Mouse (Mus musculus) frontal cortex, postnatal 14 days (tissue): ENCODE results near the gene Rnls.

Source experiments
- DNase-seq, 2 experiments: peaks; one replicate each; pipeline ENCODE4 v3.0.0; 2022; ENCODE audit warnings: low spot score in 2 of 2

Rnls gene

DNA sequence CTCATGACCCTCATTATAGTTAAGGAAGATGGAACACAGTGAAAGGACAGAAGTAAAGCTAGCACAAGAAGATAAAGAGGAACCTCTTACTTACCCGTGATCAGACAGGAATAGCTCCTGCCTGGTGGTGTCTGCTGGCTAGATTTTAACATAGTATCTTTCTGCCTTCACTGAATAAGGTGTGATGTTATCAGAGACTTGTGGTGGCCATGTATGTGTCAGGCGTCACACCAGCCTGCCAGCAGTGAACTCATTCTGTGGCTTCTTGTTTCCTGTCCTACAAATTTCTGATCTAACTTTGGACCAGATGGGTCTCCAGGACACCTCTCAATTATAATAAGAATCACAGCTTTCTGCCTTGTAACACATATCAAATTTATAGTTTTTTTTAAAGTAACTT lies 129.7 kb downstream of the Rnls start:
- no peak for DNase-seq

DNA sequence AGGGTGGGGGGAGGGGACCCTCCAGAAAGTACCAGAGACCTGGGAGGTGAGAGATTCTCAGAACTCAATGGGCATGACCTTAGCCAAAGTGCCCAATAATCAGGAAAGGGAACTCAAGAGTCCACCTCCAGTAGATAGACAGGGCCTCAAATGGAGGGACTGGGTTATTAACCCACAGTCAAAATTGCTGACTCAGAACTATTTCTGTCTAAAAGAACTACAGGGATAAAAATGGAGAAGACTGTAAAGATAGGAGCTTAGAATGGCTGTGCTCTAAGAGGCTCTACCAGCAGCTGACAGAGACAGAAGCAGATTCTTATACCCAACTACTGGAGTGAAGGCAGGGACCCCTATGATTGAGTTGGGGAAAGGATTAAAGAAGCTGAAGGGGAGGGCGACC lies 132.9 kb downstream of the Rnls start:
- DNase-seq, result no peak

DNA sequence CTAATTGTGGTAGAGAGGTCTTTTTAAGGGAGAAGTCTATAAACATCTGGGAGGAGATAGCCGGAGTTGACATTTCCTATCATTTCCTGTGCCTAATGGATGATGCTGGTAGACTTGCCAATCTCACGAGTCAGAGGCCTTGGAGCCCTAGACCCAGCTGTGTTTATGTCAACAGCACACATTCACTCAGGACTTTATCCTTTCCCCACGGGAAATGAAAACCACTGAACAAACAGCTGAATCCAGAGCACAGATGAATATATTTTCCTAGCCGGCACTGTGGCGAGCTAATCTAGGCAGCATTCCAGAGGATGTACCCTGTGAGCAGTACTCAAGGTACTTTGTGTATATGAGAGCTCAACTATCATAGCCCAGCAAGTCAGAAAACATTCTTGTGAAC lies 138.2 kb downstream of the Rnls start:
- no peak for DNase-seq

DNA sequence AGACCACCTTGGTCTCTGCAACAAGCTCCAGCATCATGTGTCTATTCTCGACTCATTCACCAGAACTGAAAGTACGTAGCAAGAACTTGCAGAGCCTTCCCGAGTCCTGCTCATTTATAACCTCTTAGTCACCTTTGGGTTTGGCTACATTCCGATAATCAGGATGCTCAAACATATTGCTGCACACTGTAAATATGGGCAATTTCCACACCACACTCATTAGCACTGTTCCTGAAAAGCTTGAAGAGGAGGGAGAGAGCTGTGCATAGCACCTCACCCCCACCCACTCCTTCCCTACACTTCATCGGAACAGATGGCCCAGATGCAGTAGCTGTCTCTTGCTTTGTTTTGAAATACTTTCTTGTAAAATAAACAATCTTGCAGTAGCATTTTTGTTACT lies 139.9 kb downstream of the Rnls start:
- DNase-seq, result peak in 1 of 2 experiments; percentile 7

DNA sequence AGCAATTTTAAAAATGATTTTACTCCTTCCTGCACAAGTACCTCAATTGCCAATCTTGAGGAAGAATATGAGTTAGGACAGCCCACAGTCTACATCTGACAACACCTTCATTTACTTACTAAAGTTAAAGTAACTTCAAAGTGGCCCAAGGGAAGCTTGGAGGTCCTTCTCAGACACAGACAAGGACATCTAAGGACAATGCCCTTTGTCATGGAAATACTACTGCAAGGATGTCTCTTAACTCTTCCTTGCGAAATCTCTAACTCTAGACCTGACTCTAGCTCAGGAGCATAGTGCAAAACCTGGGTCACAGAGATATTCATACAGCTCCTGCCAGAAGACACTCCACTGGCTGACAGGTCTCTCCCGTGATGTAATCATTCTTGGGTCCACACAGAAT lies 147.9 kb downstream of the Rnls start:
- no peak for DNase-seq

DNA sequence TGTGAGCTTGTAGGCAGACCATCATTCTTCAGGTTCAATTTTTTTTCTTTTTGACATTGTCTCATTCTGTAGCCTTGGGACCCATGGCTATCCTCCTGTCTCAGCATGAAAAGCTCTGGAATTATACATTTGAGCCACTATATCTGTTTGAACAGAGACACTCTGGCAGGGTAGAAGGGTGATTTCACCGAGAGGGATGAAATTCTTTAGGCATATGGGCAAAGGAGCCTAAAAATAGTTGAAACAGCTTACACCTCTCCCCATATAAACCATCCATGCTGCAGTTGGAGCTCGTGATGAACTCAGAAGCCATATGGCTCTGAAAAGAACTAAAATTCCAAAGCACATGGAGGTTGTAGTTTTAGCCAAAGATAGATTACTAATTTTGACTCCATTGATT lies 151.7 kb downstream of the Rnls start:
- DNase-seq, result no peak

DNA sequence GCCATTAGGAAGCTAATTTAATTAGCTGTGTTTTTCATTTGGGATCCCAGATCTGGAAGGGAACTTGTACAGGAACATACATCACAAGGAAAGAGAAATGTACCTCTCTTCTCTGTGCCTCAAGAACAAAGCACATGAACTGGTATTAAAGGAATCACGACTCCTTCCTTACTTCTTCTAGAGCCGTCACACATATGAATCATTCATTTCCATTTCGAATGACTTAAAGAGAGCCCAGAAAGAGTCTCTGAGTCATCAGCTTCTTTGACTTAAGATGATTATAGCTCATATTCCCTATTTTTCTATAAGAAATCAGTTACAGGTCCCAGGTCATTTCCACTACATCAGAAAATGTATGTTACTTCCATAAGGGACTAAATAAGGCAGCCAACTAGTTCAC lies 159.2 kb downstream of the Rnls start:
- no peak for DNase-seq

DNA sequence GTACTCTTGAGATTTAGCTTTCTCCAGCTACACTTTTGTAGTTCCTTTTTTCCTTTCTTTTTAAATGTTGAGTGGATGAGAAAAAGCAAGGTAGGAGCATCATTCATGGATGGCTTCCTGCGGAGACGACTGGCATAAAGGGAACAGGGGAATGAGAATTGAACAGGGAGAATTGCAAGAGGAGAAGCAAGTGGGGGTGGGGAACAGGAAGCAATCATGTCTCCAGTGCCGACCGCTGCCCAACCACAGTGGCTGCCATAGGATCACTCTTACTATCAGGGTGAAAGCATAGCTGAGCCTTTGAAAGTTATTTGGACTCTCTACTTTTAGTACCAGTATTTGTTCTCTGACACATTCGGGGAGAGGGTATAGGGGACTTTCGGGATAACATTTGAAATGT lies 160.8 kb downstream of the Rnls start:
- no peak for DNase-seq

DNA sequence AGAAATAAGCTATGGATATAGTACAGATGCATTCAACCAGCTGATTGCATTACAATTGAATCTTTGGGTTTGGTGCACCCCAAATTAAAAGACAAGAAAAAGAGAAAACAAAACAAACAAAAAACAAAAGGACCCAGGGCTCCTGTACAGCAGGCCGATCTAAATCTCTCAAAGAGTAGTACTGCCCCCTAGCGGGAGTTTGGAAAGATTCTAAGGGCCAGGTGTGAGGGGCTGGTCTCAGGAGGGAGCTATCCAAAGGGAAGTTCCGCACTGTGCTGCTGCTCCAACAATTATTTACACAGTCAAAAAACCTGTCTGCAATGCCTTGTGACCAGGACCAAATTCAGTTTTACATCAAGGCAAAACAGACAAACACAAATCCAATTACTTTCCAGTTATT lies 165.1 kb downstream of the Rnls start:
- DNase-seq, result peak in 1 of 2 experiments; percentile 60

DNA sequence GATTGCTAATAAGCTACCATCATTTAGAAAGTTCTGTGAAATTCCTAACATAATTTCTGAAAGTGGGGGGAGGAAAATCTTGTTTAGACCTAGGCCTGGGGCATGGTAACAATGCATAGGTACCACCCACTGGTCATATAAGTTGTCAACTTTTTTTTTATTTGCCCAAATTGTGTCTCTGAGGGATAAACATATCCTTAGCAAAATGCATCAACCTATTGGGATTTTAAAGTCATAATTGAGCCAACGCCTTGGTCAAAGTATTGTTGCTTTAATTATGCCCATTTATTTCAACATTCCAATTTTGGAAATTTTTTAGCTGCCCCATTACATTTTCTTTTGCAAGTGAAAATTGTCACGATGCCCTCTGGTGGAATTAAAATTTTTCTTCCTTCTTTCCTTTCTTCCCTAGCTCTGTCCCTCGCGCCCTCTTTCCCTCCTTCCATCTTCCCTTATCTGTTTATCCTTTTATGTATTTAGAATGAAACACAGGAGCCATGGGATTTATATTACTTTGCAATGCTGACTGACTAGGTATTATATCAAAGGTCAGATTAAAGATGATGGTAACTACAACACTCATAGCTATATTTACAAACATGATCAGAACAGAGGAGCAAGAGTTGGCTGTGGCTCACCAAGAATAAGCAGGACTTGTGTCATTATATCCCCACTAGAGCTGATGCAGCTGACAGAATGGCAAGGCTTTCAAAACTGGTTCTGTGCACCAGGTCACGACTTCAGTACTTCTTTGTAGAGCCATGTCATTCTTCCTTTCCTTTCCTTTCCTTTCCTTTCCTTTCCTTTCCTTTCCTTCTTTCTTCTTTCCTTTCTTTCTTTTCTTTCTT lies 166.0 kb downstream of the Rnls start:
- no peak for DNase-seq

DNA sequence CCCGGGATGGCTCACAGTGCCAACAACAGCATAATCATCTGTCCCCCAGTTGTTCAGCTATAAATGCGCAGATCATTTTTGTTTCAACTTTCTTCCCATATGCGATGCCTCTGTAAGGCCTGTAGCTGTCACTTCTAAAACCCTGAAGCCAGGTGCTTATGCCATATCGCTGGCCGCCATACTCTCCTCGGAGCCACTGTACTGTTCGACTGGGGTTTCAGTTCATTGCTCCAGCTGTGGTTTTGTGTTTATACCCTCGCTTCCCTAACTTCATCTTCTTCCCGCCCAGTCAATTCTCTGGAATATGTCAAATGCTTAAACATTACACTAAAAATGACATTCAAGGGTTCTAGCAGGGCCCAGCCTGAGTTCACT lies 167.1 kb downstream of the Rnls start:
- no peak for DNase-seq

DNA sequence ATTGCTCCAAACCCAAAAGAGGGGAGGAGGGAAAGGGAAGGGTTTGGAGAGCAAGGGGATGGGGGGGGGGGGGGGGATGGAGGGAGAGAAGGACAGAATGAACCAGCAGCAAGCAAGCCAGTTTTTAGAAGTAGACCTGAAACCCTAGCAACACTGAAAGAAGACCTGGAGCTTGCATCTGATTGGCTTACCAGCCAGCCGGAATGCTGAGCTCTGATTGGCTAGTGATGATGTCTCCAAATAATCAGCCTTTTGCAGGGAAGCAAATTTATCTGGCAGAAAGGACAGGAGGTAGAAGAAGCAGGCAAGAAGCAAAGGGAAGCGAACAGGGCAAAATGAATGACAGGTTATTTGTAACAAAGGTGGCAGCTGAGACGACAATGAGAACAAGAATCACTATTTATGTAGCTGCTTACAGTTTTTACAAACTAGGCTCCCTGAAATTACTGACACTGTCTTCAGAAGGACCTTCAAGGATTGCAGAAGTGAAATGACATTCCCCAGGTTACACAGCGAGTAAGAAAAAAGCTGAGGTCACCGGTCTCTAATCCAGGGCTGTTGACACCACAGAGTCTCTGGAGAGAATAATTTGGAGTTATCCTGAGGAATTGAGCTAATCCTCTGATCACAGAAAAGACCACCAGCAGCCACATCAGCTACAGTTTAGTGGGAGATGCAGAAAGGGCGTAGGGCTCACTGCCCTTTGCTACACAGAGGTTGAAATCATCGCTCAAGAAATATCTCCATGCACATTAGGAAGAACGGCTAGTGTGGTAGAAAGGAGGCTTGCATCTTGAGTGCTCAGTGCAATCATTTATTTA lies 167.7 kb downstream of the Rnls start:
- peak; percentile 67 to 84 for DNase-seq

DNA sequence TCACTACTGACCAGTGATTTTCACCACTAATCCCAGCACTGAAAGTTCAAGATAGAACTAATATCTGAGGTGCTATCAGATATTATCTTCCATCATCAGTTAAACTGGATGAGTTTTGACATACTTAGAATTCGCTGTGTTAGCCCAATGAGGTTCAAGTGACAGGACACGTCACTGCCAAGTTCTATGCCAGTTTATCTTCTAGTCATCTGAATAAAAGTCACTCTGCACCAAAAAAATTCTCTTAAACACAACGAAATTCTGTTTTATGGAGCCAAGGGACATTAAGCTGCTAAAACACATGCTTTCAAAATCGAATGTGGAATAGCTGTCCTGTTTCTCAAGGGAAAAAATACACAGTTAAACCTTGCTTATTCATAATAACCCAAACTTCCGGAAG lies 168.3 kb downstream of the Rnls start:
- DNase-seq, result no peak

DNA sequence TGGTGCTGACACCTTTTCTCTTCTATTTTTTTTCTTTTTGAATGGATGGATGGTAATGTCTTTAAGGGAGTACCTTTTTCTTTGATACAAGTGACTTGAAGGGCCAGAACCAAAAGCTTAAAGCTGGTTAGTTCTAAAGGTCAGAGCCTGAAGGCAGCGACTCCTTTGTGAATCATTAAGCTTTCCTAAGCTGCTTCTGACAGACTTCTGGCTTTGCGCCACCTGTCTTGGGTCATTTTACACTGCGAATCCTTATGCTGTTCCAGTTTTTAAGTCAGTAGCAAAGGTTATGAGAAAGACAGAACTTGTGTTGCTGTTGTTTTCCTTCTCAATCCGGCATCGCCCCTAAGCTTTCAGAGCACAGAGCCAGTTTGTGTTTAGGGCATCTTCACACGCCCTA lies 168.8 kb downstream of the Rnls start:
- DNase-seq, result no peak

DNA sequence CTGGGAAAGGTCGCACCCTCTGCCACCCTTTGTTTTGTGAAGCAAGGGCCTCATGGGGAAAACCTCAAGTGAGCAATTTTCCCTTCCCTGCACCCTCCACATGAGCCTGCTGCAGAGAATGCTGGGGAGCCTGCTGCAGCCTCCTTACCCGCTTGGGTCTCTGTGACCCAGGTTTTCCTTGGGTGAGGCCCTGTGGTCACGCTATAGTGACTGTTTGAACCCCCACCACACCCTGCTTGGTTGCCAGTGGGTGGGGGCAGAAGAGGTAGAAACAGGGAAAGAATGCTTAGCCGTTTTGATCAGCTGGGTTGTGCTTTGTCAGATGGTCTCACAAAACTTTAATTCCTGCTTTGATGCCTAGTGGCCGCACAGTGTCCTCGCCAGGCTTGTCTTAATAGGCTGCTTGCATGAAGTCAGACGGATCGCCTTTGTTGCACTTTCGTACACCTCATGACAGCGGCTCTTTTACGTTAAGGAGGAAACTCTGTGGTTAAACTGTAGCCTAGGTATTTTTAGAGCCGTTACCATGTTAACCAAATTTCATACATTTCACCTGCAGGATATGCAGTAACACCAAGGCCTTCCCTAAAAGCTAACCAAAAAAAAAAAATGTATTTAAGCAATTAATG lies 169.4 kb downstream of the Rnls start:
- no peak for DNase-seq

DNA sequence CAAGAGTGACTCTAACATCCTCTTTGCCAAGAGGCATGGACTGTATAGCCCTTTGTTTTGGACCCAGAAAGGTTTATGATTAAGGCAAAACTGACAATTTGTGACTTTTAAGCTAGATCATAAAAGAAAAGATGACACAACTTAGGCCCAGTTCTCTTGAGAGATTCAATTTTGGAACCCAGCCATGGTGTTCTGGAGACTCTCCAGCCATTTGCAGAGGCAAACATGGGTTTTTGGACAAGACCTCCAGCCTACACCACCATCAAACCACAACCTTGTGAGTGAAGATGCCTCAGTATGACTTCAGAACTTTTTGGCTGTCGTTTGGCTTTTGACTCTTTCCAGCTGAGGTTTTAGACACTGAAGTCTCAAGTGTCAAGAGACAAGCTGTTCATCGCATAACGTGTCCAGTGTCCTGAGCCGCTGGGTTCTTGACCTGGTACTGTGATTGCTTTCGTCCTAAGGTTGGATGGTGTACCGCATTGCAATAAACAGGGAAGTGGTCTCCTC lies 174.2 kb downstream of the Rnls start:
- no peak for DNase-seq

DNA sequence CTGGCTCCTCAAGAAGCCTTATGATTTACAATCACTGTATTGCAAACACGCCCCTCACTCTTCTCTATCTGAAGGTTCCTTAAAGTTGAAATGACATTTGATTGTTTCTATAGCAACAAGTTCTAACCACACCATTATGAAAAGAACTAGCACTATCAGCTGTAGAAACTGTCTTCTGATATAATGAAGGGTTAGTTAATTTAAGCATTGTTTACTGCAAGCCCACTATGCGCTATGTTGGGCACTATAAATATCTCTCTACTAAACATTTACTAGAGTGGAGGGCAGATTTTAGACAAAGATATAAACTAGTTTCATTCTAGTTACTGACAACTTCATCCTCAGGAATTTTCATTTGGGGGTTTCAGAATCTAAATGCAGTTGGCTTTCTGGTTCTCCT lies 182.4 kb downstream of the Rnls start:
- DNase-seq, result no peak

DNA sequence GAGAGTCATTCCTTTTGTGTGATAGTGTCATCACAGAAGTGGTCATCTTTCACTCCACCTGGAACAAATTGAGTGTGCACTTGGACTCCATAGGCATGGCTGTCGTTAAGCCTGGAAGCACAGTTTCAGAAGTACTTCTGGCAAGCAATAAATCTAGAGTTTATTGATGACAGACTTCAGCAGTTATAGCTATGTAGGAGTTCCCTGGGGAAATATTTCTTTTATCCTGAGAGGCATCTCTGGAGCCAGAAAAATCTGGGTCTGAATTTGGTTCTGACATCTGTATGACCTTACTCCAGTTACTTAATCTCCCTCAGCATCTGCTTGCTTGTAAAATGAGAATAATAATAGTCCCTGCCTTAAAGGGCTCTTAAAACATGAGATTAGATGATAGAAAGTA lies 184.1 kb downstream of the Rnls start:
- no peak for DNase-seq

DNA sequence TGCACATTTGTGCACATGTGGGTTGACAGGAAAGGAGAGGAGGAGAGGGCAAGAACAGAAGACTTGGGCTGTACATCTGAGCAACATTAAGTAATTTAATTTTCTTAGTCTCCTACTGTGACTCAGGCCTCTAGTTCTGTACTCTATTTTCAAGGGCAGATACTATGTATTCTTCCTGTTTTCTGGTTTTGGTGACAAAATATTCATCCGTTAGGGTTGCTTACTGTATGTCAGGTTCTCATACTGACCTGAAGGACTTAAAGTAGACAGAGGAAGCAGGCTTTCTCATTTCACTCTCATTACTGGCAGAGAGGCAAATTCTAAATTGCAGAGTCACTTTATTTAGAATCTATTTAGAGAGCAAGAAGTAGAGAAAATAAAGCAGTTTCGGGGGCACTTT lies 186.7 kb downstream of the Rnls start:
- DNase-seq, result no peak

DNA sequence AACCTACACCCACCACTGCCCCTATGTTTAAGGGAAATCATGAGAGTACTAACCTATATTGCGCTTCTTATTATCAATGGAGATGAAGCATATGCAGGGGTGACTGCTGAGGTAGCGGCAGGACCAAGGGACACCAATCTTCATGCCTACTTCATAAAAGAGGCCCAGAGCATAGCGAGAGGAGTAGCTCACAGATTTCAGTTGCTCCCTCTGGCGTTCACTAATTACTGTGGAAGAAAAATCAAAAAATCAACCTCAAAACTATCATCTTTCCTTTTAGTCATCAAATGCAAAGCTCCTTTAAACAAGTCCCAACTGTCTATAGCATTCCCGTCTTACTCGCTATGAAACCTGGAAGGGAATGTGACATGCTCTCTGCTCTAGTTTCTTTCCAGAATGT lies 189.7 kb downstream of the Rnls start:
- no peak for DNase-seq

DNA sequence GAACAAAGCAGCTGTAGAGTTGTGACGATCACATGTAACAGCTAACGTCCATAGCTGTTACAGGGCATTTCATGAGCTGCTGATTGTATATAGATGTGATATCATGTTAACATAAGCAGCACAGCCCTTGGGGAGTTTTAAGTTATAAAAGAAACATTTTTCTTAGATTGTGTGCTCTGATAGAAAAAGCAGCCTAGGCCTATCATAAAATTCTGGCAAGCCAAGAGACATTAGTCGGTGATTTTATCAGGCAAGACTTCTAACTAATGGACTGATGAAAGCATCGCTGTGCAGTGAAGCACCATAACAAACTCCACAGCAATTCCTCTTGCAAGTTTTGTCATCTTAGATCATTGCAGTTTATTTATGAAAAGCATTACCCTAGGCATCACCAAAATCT lies 190.9 kb downstream of the Rnls start:
- no peak for DNase-seq

DNA sequence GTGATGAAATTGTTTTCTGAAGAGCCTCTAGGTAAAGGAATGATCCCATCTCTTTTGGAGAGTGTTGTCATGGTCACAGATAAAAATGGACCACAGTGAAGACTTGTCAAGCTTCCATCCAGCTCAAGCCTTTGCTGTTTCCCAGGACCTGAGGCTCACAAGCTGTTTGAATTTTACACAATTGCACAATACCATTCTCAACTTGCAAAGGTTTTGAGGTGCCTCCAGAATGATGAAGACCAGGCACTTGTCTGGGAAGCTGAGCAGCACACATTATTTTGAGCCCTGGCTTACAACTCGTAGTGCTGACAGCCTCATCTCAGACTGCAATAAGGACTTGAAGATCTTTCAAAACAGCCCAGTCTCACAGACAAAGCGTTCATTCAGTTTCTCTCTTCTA lies 200.0 kb downstream of the Rnls start:
- DNase-seq, result no peak

DNA sequence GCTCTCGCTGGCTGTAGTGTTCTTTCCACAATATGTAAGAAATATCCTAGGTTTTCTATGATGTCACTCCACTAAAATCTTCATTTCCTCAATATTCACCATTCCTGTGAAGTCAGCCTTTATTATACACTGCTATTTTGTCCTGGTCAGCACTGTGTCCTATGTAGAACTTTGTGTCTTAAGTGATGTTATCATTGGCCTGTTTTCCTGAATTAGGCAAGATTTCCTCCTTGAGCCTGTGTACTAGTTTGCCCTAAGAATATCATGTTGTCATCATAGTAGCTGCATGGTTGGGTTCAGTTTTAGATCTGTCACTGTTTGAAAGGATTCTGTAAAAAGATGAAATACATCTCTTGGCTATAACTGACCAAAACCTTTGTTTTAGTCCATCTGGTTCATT lies 203.3 kb downstream of the Rnls start:
- DNase-seq, result no peak
